Mouse (Mus musculus): Measurements from ENCODE around the gene Zfp58. TPM values are rescaled to one million over a fixed set of nuclear protein-coding genes. Genes with fewer than 3 reads are reported as not detected.

Gene Zfp58
- 22.5 and 24.0 TPM in 2 replicates for polyA plus RNA-seq (2016; fragmentation: Nextera tagmentation; extraction: Ambion mirVana)

- Histone ChIP-seq H3K9ac (peak within 1 kb of the TSS; percentile 75), H3K4me1 (peaks cover 7% of the 10 kb centered on the region; the same call in 1 of the 2 replicates), H3K27me3 (no peaks in the 10 kb centered on the region), H3K27ac (peak within 1 kb of the TSS; percentile 48), H3K4me2 (replicated peaks) (peak within 1 kb of the TSS; percentile 73), H3K4me3 (peak within 1 kb of the TSS; percentile 70), H3K9me3 (0 out of 2 replicates have a peak, but pooled peaks cover 1% of the 10 kb centered on the region), H3K36me3 (peaks cover 6% of the 10 kb centered on the region; the same call in 1 of the 2 replicates)
- WGBS, result under 1% methylated on average over 22 of the region's 22 CpGs
- peak; percentile 89 for ATAC-seq (ENCODE audit: insufficient number of reproducible peaks, insufficient read depth, low FRiP score, low TSS enrichment)
Observed at GRCm38 (mm10) chr13:67500084-67500719, at the start of gene Zfp58. Zfp58 (minus strand) TSS chr13:67500555.

GRCm38 (mm10) chr13:67545941-67546340 lies 45.6 kb upstream of the Zfp58 start:
- H3K36me3 ChIP-seq, result peaks cover 40% of the 10 kb centered on the region
- H3K27ac ChIP-seq, result no peak overlapping the region
- no peaks in the 10 kb centered on the region for H3K27me3 ChIP-seq
- H3K4me3 ChIP-seq, result no peak overlapping the region
- H3K9me3 ChIP-seq, result no peaks in the 10 kb centered on the region
- H3K4me2 ChIP-seq (replicated peaks), result no peak overlapping the region
- H3K9ac ChIP-seq, result no peak overlapping the region
- H3K4me1 ChIP-seq, result no peaks in the 10 kb centered on the region
- no peak for ATAC-seq (ENCODE audit: insufficient number of reproducible peaks, insufficient read depth, low FRiP score, low TSS enrichment)
- 73% methylated on average over 1 of the region's 1 CpGs for WGBS

- peaks cover 10% of the 10 kb centered on the region for H3K4me1 ChIP-seq
- no peaks in the 10 kb centered on the region for H3K27me3 ChIP-seq
- 77% methylated on average over 3 of the region's 3 CpGs for WGBS
- no peak overlapping the region for H3K4me2 ChIP-seq (replicated peaks)
- no peak overlapping the region for H3K9ac ChIP-seq
- no peaks in the 10 kb centered on the region for H3K9me3 ChIP-seq
- no peak for ATAC-seq (ENCODE audit: insufficient number of reproducible peaks, insufficient read depth, low FRiP score, low TSS enrichment)
- H3K27ac ChIP-seq, result no peak overlapping the region
- no peaks in the 10 kb centered on the region for H3K36me3 ChIP-seq
- no peak overlapping the region for H3K4me3 ChIP-seq
Observed at GRCm38 (mm10) chr13:67527049-67527730, 26.8 kb upstream of the Zfp58 start.

GRCm38 (mm10) chr13:67525753-67526410 lies 25.5 kb upstream of the Zfp58 start, which contains the start of the genes Gm26965 and Zfp87:
Gm26965 (minus strand) TSS chr13:67526151.
Zfp87 (minus strand) TSS chr13:67526177.
- H3K36me3 ChIP-seq, result peaks cover 3% of the 10 kb centered on the region; the same call in 1 of the 2 replicates
- H3K4me1 ChIP-seq, result peaks cover 10% of the 10 kb centered on the region
- WGBS, result under 1% methylated on average over 27 of the region's 27 CpGs
- H3K27ac ChIP-seq, result peak within 1 kb of the TSS; percentile 63
- H3K27me3 ChIP-seq, result no peaks in the 10 kb centered on the region
- H3K4me2 ChIP-seq (replicated peaks), result peak within 1 kb of the TSS; percentile 83
- H3K9ac ChIP-seq, result peak within 1 kb of the TSS; percentile 82
- ATAC-seq (ENCODE audit: insufficient number of reproducible peaks, insufficient read depth, low FRiP score, low TSS enrichment), result peak; percentile 96
- H3K4me3 ChIP-seq, result peak within 1 kb of the TSS; percentile 94
- H3K9me3 ChIP-seq, result no peaks in the 10 kb centered on the region

GRCm38 (mm10) chr13:67500908-67501307 lies 553 bp upstream of the Zfp58 start:
- Histone ChIP-seq H3K9me3 (no peaks in the 10 kb centered on the region), H3K36me3 (0 out of 2 replicates have a peak, but pooled peaks cover 2% of the 10 kb centered on the region), H3K9ac (no peak overlapping the region), H3K27ac (no peak overlapping the region), H3K27me3 (no peaks in the 10 kb centered on the region), H3K4me1 (peaks cover 7% of the 10 kb centered on the region; the same call in 1 of the 2 replicates), H3K4me3 (no peak overlapping the region), H3K4me2 (replicated peaks) (no peak overlapping the region)
- WGBS, result 91% methylated on average over 1 of the region's 1 CpGs
- peak; percentile 58; the same call in 1 of the 2 replicates for ATAC-seq (ENCODE audit: insufficient number of reproducible peaks, insufficient read depth, low FRiP score, low TSS enrichment)

- Histone ChIP-seq H3K4me3 (no peak overlapping the region), H3K27ac (no peak overlapping the region), H3K27me3 (no peaks in the 10 kb centered on the region), H3K36me3 (peaks cover 49% of the 10 kb centered on the region), H3K9ac (no peak overlapping the region), H3K4me2 (replicated peaks) (no peak overlapping the region), H3K9me3 (peaks cover 10% of the 10 kb centered on the region), H3K4me1 (peaks cover 7% of the 10 kb centered on the region; the same call in 1 of the 2 replicates)
- WGBS, result 97% methylated on average over 1 of the region's 1 CpGs
- no peak for ATAC-seq (ENCODE audit: insufficient number of reproducible peaks, insufficient read depth, low FRiP score, low TSS enrichment)
Observed at GRCm38 (mm10) chr13:67495631-67496030, 4.7 kb downstream of the Zfp58 start.

GRCm38 (mm10) chr13:67484424-67484811 lies 15.9 kb downstream of the Zfp58 start:
- Histone ChIP-seq H3K4me1 (no peaks in the 10 kb centered on the region), H3K27me3 (no peaks in the 10 kb centered on the region), H3K4me2 (replicated peaks) (peak overlapping the region; percentile 63), H3K9me3 (no peaks in the 10 kb centered on the region), H3K27ac (no peak overlapping the region), H3K4me3 (peak overlapping the region; percentile 62), H3K9ac (peak overlapping the region; percentile 58; the same call in 1 of the 2 replicates), H3K36me3 (peaks cover 17% of the 10 kb centered on the region)
- WGBS, result 40% methylated on average over 8 of the region's 8 CpGs
- peak; percentile 58 for ATAC-seq (ENCODE audit: insufficient number of reproducible peaks, insufficient read depth, low FRiP score, low TSS enrichment)

GRCm38 (mm10) chr13:67483625-67484423 lies 16.5 kb downstream of the Zfp58 start, which contains the start of gene Zfp874b:
Zfp874b (minus strand) TSS chr13:67484258.
- Histone ChIP-seq H3K27me3 (no peaks in the 10 kb centered on the region), H3K4me3 (peak within 1 kb of the TSS; percentile 62), H3K9me3 (no peaks in the 10 kb centered on the region), H3K4me2 (replicated peaks) (peak within 1 kb of the TSS; percentile 63), H3K9ac (peak within 1 kb of the TSS; percentile 58), H3K36me3 (peaks cover 13% of the 10 kb centered on the region), H3K27ac (no peak within 1 kb of the TSS), H3K4me1 (no peaks in the 10 kb centered on the region)
- ATAC-seq (ENCODE audit: insufficient number of reproducible peaks, insufficient read depth, low FRiP score, low TSS enrichment), result peak; percentile 91
- 4% methylated on average over 20 of the region's 20 CpGs for WGBS

- Histone ChIP-seq H3K4me3 (no peak overlapping the region), H3K27me3 (no peaks in the 10 kb centered on the region), H3K9ac (no peak overlapping the region), H3K4me2 (replicated peaks) (no peak overlapping the region), H3K4me1 (no peaks in the 10 kb centered on the region), H3K27ac (no peak overlapping the region), H3K36me3 (no peaks in the 10 kb centered on the region), H3K9me3 (no peaks in the 10 kb centered on the region)
- 58% methylated on average over 4 of the region's 4 CpGs for WGBS
- no peak for ATAC-seq (ENCODE audit: insufficient number of reproducible peaks, insufficient read depth, low FRiP score, low TSS enrichment)
Observed at GRCm38 (mm10) chr13:67481528-67481927, 18.8 kb downstream of the Zfp58 start.

GRCm38 (mm10) chr13:67469274-67469673 lies 31.1 kb downstream of the Zfp58 start:
- Histone ChIP-seq H3K27me3 (no peaks in the 10 kb centered on the region), H3K4me3 (no peak overlapping the region), H3K4me2 (replicated peaks) (no peak overlapping the region), H3K27ac (no peak overlapping the region), H3K9ac (no peak overlapping the region), H3K36me3 (peaks cover 11% of the 10 kb centered on the region; the same call in 1 of the 2 replicates), H3K4me1 (no peaks in the 10 kb centered on the region), H3K9me3 (0 out of 2 replicates have a peak, but pooled peaks cover 5% of the 10 kb centered on the region)
- 80% methylated on average over 3 of the region's 3 CpGs for WGBS
- no peak for ATAC-seq (ENCODE audit: insufficient number of reproducible peaks, insufficient read depth, low FRiP score, low TSS enrichment)
